Mouse (Mus musculus) liver (tissue): ENCODE measurements around the gene Il20rb.

ENCODE experiments used
- DNase-seq: peaks from one replicate; pipeline ENCODE4 v3.0.0-alpha.2; 2020; ENCODE audit warnings: mixed read lengths

Gene Il20rb

DNA sequence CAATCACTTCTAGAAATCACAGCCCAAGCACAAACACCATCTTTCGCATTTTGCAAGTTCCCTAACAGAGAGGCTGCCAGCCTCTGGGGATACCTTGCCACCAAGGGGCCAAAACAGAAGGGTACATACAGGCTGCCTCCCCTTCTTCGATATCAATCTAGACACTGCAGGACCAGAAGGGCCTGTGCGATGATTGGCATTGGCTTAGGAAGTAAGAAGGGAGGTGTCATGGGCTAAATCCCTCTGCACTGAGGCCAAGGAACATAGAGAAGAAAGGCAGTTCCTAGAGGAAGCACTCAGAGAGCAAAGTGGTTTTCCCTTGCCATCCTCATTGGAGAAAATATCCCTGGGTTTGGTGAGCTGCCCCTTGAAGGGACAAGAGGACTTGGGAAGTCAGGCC lies 16.9 kb downstream of the Il20rb start:
- DNase-seq, result no peak

DNA sequence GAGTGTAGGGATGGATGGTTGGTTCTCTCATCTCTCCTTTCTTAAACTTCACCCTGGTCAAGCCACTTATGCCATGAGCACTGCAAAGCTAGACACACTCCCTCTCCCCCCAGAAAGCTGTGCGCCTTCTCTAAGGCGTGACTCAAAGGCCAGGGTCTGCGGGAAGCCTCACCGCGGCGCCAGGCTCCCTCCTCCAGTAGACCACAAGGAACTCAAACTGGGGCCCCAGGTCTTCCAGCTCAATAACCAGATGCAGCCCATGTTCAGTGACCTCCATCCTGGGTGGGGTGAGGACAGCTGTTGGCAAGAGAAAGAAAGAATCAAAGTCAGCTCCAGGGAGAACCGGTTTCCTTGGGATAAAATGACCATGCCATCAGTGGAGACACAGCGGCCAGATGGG lies 18.4 kb downstream of the Il20rb start:
- no peak for DNase-seq

DNA sequence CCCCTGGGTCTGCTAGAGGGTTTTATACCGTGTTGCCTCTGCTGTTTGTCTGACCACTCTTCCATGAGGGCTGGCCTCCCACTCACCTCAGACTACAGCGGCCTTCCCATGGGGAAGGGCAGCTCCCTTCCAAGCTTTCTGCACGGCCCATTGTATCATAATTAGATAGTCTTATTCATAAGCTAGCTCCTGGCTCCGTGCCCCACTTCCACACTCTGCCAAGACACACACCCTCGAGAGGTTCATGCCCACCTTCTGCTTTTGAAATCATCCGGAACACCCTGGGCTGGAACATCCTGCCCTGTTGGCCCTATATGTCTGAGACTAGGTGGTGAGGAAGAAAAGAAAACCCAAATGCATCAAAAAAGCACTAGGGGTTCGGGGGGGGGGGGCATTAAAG lies 18.9 kb downstream of the Il20rb start:
- no peak for DNase-seq

DNA sequence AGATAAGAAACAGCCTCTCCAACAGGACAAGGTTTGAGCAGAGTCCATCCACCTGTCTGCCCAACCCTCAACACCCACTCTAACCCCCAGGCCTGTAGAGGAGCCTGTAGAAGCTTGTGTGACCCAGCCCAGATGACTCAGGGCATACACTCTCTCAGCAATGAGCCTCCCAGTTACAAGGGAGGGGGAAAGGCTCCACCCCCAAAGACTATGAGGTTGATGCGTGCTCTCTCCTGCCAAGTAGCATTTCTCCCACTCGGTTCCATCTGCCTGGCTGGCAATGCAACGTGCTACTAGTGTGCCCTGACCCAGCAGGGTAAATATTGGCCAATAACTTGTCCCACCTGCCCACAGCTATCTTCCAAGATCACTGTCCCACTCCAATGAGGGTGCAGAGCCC lies 19.8 kb downstream of the Il20rb start:
- no peak for DNase-seq

DNA sequence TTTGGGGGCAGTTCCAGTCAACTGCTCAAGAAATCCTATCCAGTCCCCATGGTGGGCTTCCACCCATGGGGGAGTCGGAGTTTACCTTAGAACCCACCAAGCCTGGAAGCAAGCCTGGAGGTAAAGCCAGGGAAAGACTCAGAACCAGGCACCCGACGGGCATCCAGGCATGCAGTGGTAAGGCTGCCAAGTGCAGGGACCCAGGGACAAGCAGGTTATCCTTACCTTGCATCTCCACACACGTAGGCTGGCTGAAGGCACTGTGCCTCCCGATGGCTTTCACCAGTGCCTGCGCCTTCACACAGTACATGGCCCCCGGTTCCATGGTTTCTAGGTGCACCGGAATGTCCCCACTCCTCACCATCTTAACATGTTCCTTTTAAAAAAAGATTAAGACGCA lies 20.6 kb downstream of the Il20rb start:
- DNase-seq, result no peak

DNA sequence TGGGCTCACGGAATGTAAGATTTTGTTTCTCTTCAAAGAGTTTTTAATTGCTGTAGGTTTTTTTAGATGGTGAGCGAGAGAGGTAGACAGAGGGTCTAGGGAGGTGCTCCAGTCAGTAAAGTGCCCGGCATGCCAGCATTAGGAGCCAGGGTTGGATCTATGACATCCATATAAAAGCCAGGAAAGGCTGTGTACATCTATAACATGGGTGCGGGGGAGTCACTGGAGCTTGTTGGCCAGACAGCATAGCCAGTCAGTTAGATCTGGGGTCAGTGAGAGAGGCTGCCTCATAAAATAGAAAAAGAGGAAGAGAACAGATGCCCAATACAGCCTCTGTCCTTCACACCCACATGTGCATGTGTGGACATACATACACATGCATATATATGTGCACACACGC lies 21.2 kb downstream of the Il20rb start:
- DNase-seq, result no peak

DNA sequence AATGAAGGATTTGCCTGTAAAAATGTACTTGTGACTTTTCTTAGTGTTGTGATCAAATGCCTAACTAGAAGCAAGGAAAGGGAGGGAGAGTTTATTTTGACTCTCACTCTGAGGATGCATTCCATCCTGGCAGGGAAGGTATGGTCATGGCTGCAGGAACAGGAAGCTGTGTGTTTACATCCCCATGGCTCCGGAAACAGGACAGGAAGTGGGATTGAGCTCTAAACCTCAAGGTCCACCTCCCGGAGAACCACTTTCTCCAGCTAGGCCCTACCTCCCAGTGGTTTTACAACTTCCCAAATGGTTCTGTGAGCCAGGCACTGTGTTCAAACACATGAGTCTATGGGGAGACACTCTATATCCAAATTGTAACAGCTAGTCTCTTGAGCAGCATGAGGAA lies 22.8 kb downstream of the Il20rb start:
- DNase-seq, result no peak

DNA sequence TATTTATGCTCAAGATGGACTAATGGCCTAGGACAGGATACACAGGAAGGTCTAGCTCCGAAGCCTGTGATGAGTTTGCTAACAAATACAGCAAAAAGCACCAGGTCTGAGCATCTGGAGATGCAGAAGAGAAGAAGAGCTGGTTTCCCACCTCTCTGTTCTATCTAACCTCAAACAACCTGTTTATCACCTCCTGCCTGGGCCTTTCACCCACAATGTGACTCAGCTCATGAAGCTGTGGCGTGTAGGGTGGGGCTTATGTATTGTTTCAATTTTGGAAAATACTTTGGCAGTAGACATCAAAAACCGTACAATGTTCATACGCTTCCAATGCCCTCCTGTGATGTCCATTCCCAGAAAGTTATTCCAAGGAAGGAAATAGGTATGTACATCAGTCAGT lies 24.5 kb downstream of the Il20rb start:
- no peak for DNase-seq

DNA sequence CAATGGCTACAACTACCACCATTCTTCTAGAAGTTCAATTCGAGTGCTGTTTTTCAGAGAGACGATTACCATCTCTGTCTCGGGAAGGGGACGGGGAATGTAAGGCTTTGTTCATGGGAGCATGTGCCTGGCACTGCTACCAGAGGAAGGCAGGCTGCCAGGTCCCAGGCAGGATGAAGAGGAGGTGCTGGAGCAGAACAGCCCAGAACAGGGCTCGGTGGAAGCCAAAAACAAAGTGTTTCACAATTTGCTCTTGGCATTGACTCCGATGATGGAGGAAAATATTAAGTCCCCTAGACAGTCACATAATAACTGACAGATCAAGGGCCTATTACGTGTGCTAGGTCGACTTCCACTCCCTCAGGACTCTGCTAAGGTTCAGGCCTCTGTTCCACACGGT lies 24.9 kb downstream of the Il20rb start:
- no peak for DNase-seq

DNA sequence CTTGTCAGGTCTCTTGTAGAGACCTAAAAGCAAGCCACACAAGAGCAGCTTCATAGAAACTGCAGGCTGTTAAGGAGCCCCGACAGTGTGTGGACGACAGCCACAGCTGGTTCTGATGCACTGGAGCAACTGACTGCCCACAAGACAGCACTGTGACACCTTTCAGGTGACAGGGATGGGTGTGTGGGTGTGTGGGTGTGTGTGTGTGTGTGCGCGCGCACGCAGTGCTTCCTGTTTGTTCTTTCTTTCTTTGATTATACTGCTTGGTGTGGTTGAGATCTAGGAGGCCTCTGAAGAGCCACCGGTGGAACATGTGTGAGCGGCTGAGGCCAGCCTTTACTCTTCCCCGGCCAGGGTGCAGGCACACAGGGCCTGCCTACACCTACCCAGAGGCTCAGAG lies 26.4 kb downstream of the Il20rb start:
- no peak for DNase-seq

DNA sequence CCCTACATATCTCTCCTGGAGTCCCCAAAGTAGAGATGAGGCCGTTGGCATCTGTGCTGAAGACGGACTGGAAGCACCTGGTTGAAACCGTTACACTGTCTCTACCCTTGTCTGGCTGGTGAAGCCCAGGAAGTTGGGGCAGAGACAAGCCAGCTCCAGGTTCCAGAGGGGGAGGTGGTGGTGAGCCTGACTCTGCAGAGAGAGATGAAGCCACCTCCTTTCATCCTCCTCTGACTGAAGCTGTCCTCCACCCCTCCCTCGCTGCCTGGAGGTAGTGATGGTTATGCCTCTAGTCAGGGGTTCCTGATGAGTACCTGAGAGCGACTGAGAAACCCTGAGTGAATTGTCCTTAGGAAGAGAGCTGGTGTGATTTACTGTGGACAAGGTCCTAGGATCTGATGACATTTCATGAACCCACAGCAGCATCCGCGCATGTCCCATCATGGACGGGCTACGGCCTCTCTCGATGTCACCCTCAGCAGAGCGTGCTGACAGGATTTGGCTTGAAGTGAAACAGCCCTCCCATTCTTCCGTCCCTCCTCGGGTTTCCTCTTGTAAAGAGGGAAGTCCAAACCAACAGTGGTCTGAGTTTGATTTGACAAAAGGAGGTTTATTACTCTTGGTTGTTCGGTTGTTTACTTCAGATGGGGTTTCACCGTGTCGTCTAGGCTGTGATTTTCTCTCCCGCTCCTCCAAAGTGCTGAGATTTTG lies 28.5 kb downstream of the Il20rb start:
- no peak for DNase-seq

DNA sequence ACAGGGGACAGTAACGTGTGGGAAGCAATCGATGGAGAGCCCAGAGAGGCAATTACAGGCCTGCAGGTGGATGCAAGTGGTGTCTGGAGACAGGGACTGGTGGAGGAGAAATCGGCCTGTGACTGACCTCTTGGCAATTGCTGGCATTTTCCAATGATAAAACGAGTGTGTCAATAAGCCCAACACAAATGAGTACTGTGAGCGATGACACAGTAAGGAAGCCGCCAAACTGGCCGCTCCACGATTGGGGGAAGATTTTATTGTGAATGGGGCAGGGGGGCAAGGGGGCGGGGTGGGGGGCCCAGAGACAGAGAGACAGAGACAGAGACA lies 32.0 kb downstream of the Il20rb start:
- DNase-seq, result peak; percentile 16

DNA sequence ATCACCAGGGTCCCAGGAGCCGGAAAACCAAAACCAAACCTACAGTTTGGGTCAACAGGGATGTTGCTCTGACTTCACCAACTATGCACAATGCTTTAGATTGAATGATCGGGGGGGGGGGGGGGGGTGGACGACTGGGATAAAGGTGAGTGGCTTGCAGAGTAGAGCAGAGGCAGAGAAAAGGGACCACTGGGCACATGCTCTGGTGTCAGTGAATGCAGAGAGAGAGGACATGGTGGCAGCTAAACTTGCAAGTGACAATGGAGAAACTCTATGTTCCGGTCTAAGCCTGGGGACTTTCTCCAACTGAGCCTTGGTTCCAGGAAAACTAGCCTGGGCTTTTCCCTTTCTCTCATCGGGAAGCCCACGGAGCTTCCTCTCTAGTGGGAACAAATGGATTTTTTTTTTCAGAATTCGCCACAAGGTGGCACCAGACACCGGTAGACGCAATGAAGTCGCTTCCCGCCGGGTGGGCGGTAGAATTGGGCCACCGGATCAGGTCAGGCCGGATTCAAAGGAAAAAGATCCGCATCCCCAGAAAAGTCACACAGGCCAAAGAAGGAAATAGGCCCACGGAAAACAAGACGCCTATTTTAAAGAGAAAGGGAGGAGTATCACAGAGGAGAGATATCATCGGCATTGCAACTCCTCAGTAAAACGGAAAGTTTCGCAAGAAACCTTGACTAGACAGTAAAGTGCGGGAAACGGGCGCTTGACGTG lies 32.5 kb downstream of the Il20rb start:
- DNase-seq, result peak; percentile 61

DNA sequence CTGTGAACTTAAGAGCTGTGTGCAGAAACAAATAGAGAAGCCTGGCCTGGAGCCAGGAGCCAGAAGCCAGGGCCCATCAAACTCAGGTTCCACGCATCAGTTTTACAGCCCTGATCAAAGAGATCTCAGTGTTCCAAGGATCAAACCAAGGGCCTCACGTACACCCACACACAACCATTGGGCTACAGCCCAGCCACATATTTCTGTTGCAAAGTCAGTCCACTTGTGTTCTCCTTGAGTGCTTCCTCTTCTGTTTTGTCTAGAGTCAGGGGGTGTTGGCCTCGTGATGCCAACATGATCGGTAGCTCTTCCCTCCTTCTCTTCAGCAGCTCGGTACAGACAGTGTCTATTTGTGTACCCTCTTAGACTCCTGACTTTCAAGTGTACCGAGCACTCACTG lies 34.2 kb downstream of the Il20rb start:
- DNase-seq, result no peak

DNA sequence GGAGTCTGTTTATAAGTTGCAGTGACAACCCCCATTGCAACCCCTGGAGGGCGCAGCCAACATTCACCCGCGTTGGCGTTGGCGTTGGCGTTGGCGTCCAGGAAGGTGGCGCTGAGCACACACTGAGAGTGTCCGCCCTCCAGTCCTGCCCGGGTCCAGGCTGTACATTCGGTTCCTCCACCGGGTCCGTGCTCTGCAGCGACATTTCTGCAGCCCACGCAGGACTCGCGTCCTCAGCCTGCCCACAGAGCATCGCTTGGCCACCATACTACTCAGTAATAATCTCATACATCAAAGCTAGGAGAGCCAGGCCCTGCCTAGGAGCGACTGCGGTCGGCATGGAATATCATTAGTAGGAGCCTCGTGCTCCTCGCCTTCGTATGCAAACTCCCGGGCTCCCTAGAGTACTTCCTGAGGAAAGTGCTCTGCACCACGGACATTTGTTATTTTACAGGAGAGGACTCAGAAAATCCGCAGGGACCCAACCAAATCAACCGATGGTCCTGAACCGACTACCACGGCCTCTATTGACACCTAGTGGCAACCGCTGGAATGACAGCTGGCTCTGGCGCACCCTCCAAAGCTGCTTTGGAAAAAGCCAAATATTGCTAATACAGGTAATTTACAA lies 40.4 kb downstream of the Il20rb start:
- DNase-seq, result peak; percentile 70

DNA sequence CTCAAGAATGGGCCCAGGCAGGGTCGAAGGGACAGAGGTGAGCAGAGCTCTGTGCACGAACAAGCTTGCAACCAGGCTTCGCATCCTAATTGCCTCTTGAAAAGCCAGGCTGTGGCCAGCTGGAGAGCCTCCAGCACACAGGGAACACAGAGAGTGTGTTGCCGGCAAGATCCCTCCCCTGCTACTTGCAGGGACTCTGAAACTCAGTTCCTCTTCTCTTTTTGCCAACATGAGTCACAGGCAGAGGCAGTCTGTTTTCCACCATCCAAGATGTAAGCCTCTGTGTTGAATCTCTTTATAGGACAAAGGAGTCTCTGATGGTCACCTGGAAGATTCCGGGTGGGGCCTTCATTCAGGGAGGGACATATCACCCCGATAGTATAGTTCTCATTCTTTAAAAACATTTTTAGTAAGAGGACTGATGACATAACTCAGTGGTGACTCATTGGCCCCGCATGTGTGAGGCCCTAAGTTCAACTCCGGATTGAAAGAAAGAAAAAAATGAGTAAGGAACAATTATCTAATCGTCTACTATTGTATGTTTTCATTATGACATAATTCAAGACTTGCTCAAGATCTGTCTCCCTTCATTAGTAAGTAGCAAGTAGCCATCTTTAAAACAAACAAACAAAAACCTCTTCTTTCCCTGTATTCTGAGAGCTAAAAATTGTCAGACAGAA lies 46.3 kb downstream of the Il20rb start:
- no peak for DNase-seq

DNA sequence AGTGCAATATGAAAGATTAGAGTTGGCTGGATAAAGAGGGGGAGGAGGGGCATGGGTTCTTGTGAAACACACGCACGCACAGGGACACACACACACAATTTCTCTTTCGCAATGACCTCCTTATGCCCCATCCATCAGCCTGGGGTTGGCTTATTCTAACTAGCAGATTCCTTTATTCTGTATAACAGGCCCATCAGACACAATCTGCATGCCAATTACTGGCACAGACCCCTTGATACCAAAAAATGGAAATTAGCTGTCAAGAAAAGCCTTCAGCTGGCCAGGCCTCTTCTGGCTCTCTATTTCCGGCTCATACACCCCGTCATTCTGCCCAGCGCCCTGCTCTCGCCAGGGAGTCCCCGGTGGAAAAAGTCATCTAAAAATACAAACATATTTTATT lies 47.1 kb downstream of the Il20rb start:
- no peak for DNase-seq

DNA sequence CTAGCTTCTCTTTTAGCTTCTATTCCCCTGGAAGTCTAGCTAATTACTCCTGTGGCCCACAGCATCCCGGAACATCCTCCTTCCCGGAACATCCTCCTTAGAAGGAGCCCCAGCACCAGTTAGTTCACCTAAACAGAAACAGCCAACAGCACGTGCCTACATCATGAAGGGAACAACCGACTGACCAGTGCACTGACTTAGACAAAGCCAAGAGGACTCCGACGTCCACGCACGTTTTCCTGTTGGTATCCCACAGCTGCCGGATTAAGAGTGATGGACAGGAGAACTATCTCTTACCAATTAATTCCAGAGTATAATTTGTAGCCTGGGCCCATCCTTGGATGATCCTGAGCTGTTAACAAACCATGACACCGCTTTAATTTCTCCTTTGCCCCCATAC lies 47.6 kb downstream of the Il20rb start:
- DNase-seq, result no peak

DNA sequence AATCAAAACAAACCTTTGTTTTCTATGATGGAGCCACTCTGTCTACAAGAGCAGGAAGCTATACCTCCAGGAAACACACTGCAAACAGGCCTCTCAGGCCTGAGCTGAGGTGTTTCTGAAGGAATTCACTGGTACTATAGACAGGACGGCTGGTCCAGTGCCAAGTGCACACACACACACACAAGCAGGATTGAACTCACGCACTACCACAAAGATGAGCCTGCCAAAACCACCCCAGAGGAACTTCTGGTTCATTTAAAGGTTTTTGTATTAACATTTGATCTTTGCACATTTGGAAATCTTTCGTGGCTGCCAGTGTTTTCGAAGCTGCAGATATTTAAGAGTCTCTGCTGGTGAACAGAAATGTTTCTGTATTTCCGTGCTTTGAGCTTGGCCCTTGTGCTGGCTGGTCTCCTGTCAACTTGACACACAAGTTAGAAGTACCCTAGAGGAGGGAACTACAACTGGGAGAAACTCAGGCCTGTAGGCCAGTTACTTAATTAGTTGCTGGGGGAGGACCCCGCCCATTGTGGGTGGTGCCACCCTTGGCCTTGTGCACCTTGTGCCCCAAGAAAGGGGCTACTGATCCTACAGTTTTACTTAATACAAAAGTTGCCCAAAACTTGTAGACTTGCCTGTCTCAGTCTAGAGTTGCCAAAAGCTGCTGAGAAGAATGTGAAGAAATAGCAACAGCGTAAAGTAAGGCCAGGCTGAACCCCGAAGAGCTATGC lies 49.6 kb downstream of the Il20rb start:
- no peak for DNase-seq

DNA sequence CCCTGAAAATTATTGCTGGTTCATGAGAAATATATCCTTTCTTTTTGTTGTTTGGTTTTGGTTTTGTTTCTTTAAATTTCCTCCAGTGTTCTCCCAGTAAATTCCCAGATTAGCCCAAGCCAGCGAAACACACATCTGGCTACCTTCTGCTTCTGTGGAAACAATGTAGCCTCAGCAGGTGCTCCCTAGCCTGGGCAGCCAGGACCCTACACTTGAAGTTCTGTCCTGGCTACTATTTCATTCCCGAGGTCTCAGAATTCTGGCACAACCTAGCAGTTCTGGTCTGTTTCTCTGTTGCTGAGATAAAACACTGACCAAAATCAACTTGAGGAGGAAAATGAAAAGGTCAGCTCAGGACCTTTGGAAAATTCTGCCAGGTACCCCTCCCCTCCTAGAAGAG lies 55.2 kb downstream of the Il20rb start:
- DNase-seq, result no peak

DNA sequence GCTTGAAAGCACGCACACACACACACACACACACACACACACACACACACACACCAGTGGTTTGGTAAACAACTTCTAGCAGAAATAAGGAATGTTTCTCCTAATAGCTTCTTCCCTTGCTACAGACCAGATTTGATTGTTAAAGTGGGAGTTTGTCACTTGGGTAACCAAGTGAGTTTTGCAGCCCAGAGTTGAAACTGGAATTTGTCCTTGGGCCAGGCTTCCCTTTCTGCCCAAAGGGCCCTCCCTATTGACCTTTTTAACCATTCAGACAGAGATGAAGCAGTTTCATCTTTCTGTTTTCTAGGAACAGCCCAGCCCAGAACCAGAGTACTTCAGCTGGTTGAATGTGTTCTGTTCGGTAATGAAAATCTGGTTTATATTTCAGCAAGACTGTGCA lies 55.7 kb downstream of the Il20rb start:
- DNase-seq, result no peak

DNA sequence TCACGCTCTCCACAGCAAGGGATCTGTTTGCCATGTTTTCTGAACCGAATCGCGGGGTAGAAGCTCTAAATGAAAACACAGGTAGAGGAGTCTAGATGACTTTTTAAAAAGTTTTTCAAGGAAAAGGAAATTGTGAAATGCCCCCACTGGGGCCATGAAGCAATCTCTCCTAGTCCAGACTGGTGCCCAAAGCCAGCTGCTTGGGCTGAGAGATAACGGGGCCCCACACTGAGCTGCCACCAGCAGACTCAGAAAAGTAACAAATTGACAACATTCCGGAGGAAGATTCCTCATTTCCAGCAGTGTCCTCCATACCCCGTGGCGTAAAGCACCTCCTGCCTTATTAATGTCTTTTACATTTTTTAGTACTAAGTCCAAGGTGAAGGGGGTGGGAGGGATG lies 66.9 kb downstream of the Il20rb start:
- DNase-seq, result no peak

DNA sequence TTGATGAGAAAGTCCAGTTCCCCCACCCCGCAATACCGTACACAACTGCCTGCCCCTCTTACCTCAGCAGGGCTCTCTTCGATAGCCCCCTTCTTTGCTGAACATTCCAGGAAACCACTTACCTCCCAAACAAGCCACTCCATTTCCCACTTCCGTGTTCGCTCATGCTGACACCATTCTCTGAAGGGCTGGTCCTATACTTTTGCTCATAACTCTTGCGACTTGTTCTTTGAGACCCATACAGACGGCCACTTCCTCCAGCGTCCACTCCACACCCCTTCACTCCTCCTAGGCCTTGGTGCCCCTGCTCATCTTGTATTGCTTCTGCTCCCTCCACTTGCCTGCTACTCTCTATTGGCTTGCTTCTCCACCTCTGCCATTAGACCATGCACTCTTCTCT lies 67.5 kb downstream of the Il20rb start:
- no peak for DNase-seq
